Mouse (Mus musculus) erythroblast, embryonic 14.5 days (primary cell): ENCODE measurements at regions not wholly inside any gene's neighbourhood (a gene's known extent, or its start where the extent isn't known, plus 50 kb on each side); places are given as distances from the start of the nearest gene placed in this dataset.

Experiments used
- GATA1 ChIP-seq: IDR thresholded peaks from 2 replicates; pipeline ENCODE4 v1.6.1; 2012; ENCODE audit warnings: low read length, inconsistent platforms, mixed read lengths
- TAL1 ChIP-seq: IDR thresholded peaks from 3 replicates; pipeline ENCODE4 v1.6.1; 2012; ENCODE audit warnings: low read length, inconsistent platforms, mixed read lengths

DNA sequence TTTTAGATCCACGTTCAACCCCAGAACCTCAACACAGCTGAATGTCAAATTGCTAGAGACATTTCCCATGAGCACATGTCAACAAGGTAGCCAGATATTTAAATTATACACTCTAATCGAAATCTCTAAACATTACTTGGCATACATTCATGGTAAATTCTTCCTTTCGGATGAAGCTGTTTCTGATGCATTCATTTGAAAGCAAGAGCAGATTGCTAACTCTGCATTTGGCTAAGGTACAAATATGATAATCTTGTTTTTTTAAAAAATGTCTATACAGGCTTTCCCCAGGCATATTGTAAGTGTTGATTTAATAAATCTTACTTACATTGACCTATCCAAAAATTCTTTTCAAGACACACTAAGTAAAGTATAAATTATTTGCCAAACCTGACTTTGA is 153.9 kb upstream of the Rspo3 start:
- TF ChIP-seq GATA1 (no peak), TAL1 (no peak)
